ENCODE assay signal across 8 mouse cellular contexts in the genomic region with DNA sequence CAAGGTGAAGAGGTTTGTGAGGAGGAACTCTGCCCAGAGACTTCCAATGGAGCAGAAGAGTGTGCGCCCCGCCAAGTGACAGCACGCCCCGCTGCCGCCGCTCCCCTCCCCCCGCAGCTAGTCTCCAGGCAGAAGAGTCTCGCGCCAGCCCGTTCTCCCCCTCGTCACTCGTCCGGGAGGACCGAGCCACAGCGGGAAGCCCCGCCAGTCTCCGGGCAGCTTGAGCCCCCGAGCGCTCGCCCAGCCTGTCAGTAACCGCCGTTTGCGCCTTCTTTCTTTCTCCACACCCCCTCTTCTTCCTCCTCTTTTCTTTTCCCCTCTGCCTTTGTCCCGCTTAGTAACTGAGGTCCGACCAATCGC. TPM values are rescaled to one million over a fixed set of nuclear protein-coding genes. Genes with fewer than 3 reads are reported as not detected.
DNase-seq lines count a peak whose midpoint lies in the region; ATAC-seq and TF ChIP-seq lines count a peak whose summit lies in the region.

No protein-coding gene starts in this region.

- peak overlapping the region; percentile 89 for H3K4me3 ChIP-seq in layer of hippocampus, adult 2 months
- peak overlapping the region; percentile 75 for H3K4me3 ChIP-seq in embryonic facial prominence, embryonic 10.5 days
- H3K4me3 ChIP-seq in hindbrain, embryonic 14.5 days (replicated peaks; ENCODE audit: low read length) = peak overlapping the region; percentile 58
- peak overlapping the region; percentile 75 for H3K4me3 ChIP-seq in midbrain, embryonic 12.5 days

- peak overlapping the region; percentile 61 for H3K4me2 ChIP-seq in hindbrain, embryonic 14.5 days (replicated peaks)
- peak overlapping the region; percentile 73 for H3K4me2 ChIP-seq in midbrain, embryonic 12.5 days (replicated peaks)

- peak overlapping the region; percentile 98 for H3K27ac ChIP-seq in layer of hippocampus, adult 2 months
- H3K27ac ChIP-seq in embryonic facial prominence, embryonic 10.5 days (replicated peaks) = peak overlapping the region; percentile 99
- peak overlapping the region; percentile 100 for H3K27ac ChIP-seq in hindbrain, embryonic 14.5 days
- H3K27ac ChIP-seq in midbrain, embryonic 12.5 days (replicated peaks) = peak overlapping the region; percentile 100

- H3K27me3 ChIP-seq in embryonic facial prominence, embryonic 10.5 days (replicated peaks; ENCODE audit: low read depth, poor library complexity, severe bottlenecking) = no peaks in the 10 kb centered on the region
- H3K27me3 ChIP-seq in hindbrain, embryonic 14.5 days (ENCODE audit: control insufficient read depth, insufficient read depth, low read length) = no peaks in the 10 kb centered on the region
- no peaks in the 10 kb centered on the region for H3K27me3 ChIP-seq in midbrain, embryonic 12.5 days

- H3K36me3 ChIP-seq in embryonic facial prominence, embryonic 10.5 days (replicated peaks) = no peaks in the 10 kb centered on the region
- no peaks in the 10 kb centered on the region for H3K36me3 ChIP-seq in hindbrain, embryonic 14.5 days (replicated peaks; ENCODE audit: control insufficient read depth, insufficient read depth)
- no peaks in the 10 kb centered on the region for H3K36me3 ChIP-seq in midbrain, embryonic 12.5 days

- peaks cover 19% of the 10 kb centered on the region for H3K4me1 ChIP-seq in embryonic facial prominence, embryonic 10.5 days
- peaks cover 8% of the 10 kb centered on the region; the same call in 1 of the 2 replicates for H3K4me1 ChIP-seq in hindbrain, embryonic 14.5 days (replicated peaks; ENCODE audit: control insufficient read depth, insufficient read depth, low read length)
- H3K4me1 ChIP-seq in midbrain, embryonic 12.5 days = peaks cover 10% of the 10 kb centered on the region

- no peak for TF ChIP-seq CTCF in layer of hippocampus, adult 2 months (conservative IDR thresholded peaks at IDR 0.05)

- 1% methylated on average over 26 of the region's 26 CpGs for WGBS in embryonic facial prominence, embryonic 10.5 days
- WGBS in hindbrain, embryonic 14.5 days = 0% methylated on average over 25 of the region's 26 CpGs
- WGBS in midbrain, embryonic 12.5 days = 0% methylated on average over 17 of the region's 26 CpGs

- ATAC-seq in hindbrain, embryonic 14.5 days (ENCODE audit: low FRiP score) = no peak
- ATAC-seq in midbrain, embryonic 12.5 days (ENCODE audit: low FRiP score, low read depth) = no peak

- DNase-seq in layer of hippocampus, adult 2 months (ENCODE audit: low spot score in 2 of 2) = no peak
- DNase-seq in layer of hippocampus, adult 18-20 months (ENCODE audit: low spot score in 2 of 2) = no peak
- no peak for DNase-seq in embryonic facial prominence, embryonic 10.5 days (ENCODE audit: low spot score)
- no peak for DNase-seq in hindbrain, embryonic 14.5 days (ENCODE audit: low spot score)
- no peak for DNase-seq in natural killer cell, adult 2 months (ENCODE audit: low spot score in 2 of 2)
- no peak for DNase-seq in spleen, adult 12 weeks (ENCODE audit: low spot score)
- DNase-seq in Muller cell, postnatal 12 days (ENCODE audit: inconsistent ontology term) = no peak

- H3K9ac ChIP-seq in hindbrain, embryonic 14.5 days = peak overlapping the region; percentile 83
- peak overlapping the region; percentile 74 for H3K9ac ChIP-seq in midbrain, embryonic 12.5 days (replicated peaks)

- no peaks in the 10 kb centered on the region for H3K9me3 ChIP-seq in embryonic facial prominence, embryonic 10.5 days
- no peaks in the 10 kb centered on the region for H3K9me3 ChIP-seq in hindbrain, embryonic 14.5 days (ENCODE audit: control insufficient read depth, low read length)
- no peaks in the 10 kb centered on the region for H3K9me3 ChIP-seq in midbrain, embryonic 12.5 days

RNA-seq across cellular contexts. Expression of a gene that starts 0.7 kb away (rescaled TPM):
- 10 to 100 TPM; 31.3 to 33.8 TPM for total RNA-seq in layer of hippocampus, adult 2 months (2021)
- 10 to 100 TPM; 31.3 to 34.3 TPM for total RNA-seq in layer of hippocampus, adult 18-20 months (2021)
- polyA plus RNA-seq in embryonic facial prominence, embryonic 10.5 days (2016; fragmentation: Nextera tagmentation; extraction: Ambion mirVana) = 43.7 and 45.7 TPM in 2 replicates
- 66.3 and 69.0 TPM in 2 replicates for polyA plus RNA-seq in hindbrain, embryonic 14.5 days (2014; fragmentation: Nextera tagmentation; extraction: Ambion mirVana)
- 117 and 127 TPM in 2 replicates for polyA plus RNA-seq in midbrain, embryonic 12.5 days (2016; fragmentation: Nextera tagmentation; extraction: Ambion mirVana)

RNA-seq across cellular contexts. Expression of a gene that starts 47.6 kb away (rescaled TPM):
- 1 to 10 TPM in 1 of 2 experiments, not detected in 1; 3.2 TPM for total RNA-seq in layer of hippocampus, adult 2 months (2021)
- total RNA-seq in layer of hippocampus, adult 18-20 months (2021) = 1 to 10 TPM; 1.5 to 3.6 TPM
- not detected in 2 replicates for polyA plus RNA-seq in embryonic facial prominence, embryonic 10.5 days (2016; fragmentation: Nextera tagmentation; extraction: Ambion mirVana)
- not detected in 2 replicates for polyA plus RNA-seq in hindbrain, embryonic 14.5 days (2014; fragmentation: Nextera tagmentation; extraction: Ambion mirVana)
- polyA plus RNA-seq in midbrain, embryonic 12.5 days (2016; fragmentation: Nextera tagmentation; extraction: Ambion mirVana) = 0.13 TPM in 1 of 2 replicates, not detected in the other

RNA-seq across cellular contexts. Expression of a gene that starts 47.6 kb away (rescaled TPM):
- not detected for total RNA-seq in layer of hippocampus, adult 2 months (2021)
- total RNA-seq in layer of hippocampus, adult 18-20 months (2021) = not detected
- polyA plus RNA-seq in embryonic facial prominence, embryonic 10.5 days (2016; fragmentation: Nextera tagmentation; extraction: Ambion mirVana) = not detected in 2 replicates
- polyA plus RNA-seq in hindbrain, embryonic 14.5 days (2014; fragmentation: Nextera tagmentation; extraction: Ambion mirVana) = not detected in 2 replicates
- not detected in 2 replicates for polyA plus RNA-seq in midbrain, embryonic 12.5 days (2016; fragmentation: Nextera tagmentation; extraction: Ambion mirVana)

RNA-seq across cellular contexts. Expression of a gene that starts 53.4 kb away (rescaled TPM):
- under 1 TPM in 1 of 2 experiments, not detected in 1; 0.33 TPM for total RNA-seq in layer of hippocampus, adult 2 months (2021)
- total RNA-seq in layer of hippocampus, adult 18-20 months (2021) = not detected
- 0.11 and 0.24 TPM in 2 replicates for polyA plus RNA-seq in embryonic facial prominence, embryonic 10.5 days (2016; fragmentation: Nextera tagmentation; extraction: Ambion mirVana)
- 0.21 TPM in 2 replicates for polyA plus RNA-seq in hindbrain, embryonic 14.5 days (2014; fragmentation: Nextera tagmentation; extraction: Ambion mirVana)
- 0.09 TPM in 1 of 2 replicates, not detected in the other for polyA plus RNA-seq in midbrain, embryonic 12.5 days (2016; fragmentation: Nextera tagmentation; extraction: Ambion mirVana)
